Mouse (Mus musculus): ENCODE data around the gene Svop. TPM values are rescaled to one million over a fixed set of nuclear protein-coding genes. Genes with fewer than 3 reads are reported as not detected.

The Svop gene
- total and polyA plus RNA-seq, 3 experiments = 0.31 to 0.51 (median 0.38) TPM

DNA sequence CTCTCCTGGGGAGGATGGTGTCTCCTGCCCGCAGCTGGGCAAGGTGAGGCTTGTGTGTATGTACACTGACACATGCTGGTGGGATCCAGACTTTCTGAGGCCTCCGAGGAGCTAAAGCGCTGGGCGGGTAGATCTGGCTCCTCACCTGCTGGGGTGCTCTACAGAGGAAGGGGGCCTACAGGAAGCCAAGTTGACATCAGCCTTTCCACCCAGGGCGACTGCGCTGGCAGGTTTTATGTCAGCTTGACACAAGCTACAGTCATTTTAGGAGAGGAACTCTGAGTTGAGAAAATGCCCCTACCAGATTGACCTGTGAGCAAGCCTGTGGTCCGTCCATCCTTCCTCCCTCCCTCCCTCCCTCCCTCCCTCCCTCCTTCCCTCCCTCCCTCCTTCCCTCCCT is 29.7 kb downstream of the Svop start (continued):
- TF ChIP-seq NRF1 (IDR thresholded peaks at IDR 0.05; ENCODE audit: low read depth, low read length) (peak; percentile 76), ZC3H11A (IDR thresholded peaks at IDR 0.05; ENCODE audit: low read depth, low read length) (no peak), MEF2A (IDR thresholded peaks at IDR 0.05; ENCODE audit: borderline replicate concordance, low read depth, low read length) (peak; percentile 82), KAT2A (IDR thresholded peaks at IDR 0.05; ENCODE audit: insufficient replicate concordance, low read length) (no peak), GABPA (IDR thresholded peaks at IDR 0.05; ENCODE audit: insufficient replicate concordance, low read depth, low read length) (no peak), CHD1 (IDR thresholded peaks at IDR 0.05; ENCODE audit: low read depth, low read length) (no peak), USF2 (conservative IDR thresholded peaks at IDR 0.05; ENCODE audit: low read depth, low read length) (no peak), ZKSCAN1 (IDR thresholded peaks at IDR 0.05; ENCODE audit: borderline replicate concordance, low read depth, low read length) (no peak)

GRCm38 (mm10) chr5:114057129-114057731 is 34.1 kb downstream of the Svop start:
- peaks cover 9% of the 10 kb centered on the region for H3K9me3 ChIP-seq (replicated peaks; ENCODE audit: low read length)
- H3K79me2 ChIP-seq (replicated peaks; ENCODE audit: control insufficient read depth, extremely low read depth, insufficient read depth, poor library complexity, severe bottlenecking) = no peaks in the 10 kb centered on the region
- H3K27ac ChIP-seq (ENCODE audit: insufficient read depth, low read depth) = no peak overlapping the region
- H3K4me3 ChIP-seq (replicated peaks in 1 of 3; ENCODE audit: low read depth in 2 of 3, low read length in 2 of 3, poor library complexity in 1 of 3) = no peak overlapping the region
- DNase-seq (ENCODE audit: extremely low read depth) = no peak
- no peak overlapping the region for H3K4me2 ChIP-seq (ENCODE audit: insufficient read depth, low read depth, poor library complexity, severe bottlenecking)
- peaks cover 0 to 18% of the 10 kb centered on the region in 2 experiments; a peak in 3 of 4 replicates for H3K4me1 ChIP-seq (ENCODE audit: control insufficient read depth in 1 of 2, insufficient read depth in 2 of 2)
- in situ Hi-C loops (cut with MboI; ENCODE audit: low pct_ligation_motif_present, low pct_unique_long_range_greater_than_20kb, low sequenced_read_pairs) (no loop called here), dilution Hi-C loops (cut with MboI; ENCODE audit: extremely low pct_ligation_motif_present, extremely low pct_unique_long_range_greater_than_20kb, low sequenced_read_pairs) (no loop called here)
- no peaks in the 10 kb centered on the region for H3K27me3 ChIP-seq (replicated peaks)
- H3K36me3 ChIP-seq (replicated peaks in 1 of 2; ENCODE audit: control insufficient read depth in 1 of 2, insufficient read depth in 1 of 2, low read length in 1 of 2) = no peaks in the 10 kb centered on the region
- TF ChIP-seq SIN3A (IDR thresholded peaks at IDR 0.05; ENCODE audit: low read length) (no peak), CTCF (conservative IDR thresholded peaks at IDR 0.05 in 1 of 2, IDR thresholded peaks at IDR 0.05 in 1 of 2; ENCODE audit: low read depth in 2 of 2, low read length in 2 of 2) (no peak), UBTF (IDR thresholded peaks at IDR 0.05; ENCODE audit: low read depth, low read length) (no peak), TBP (conservative IDR thresholded peaks at IDR 0.05; ENCODE audit: low read depth, low read length) (no peak), ZNF384 (IDR thresholded peaks at IDR 0.05; ENCODE audit: low read depth, low read length) (no peak), ZMIZ1 (IDR thresholded peaks at IDR 0.05; ENCODE audit: low read depth, low read length) (no peak), POLR2A (IDR thresholded peaks at IDR 0.05; ENCODE audit: low read depth, low read length) (no peak), GABPA (IDR thresholded peaks at IDR 0.05; ENCODE audit: insufficient replicate concordance, low read depth, low read length) (no peak), ELF1 (IDR thresholded peaks at IDR 0.05; ENCODE audit: low read depth, low read length) (no peak), NRF1 (IDR thresholded peaks at IDR 0.05; ENCODE audit: low read depth, low read length) (no peak), ZC3H11A (IDR thresholded peaks at IDR 0.05; ENCODE audit: low read depth, low read length) (no peak), E2F4 (IDR thresholded peaks at IDR 0.05; ENCODE audit: insufficient replicate concordance, low read depth, low read length) (no peak), MEF2A (IDR thresholded peaks at IDR 0.05; ENCODE audit: borderline replicate concordance, low read depth, low read length) (no peak), MAX (IDR thresholded peaks at IDR 0.05; ENCODE audit: low read length) (no peak), SMC3 (IDR thresholded peaks at IDR 0.05; ENCODE audit: low read depth, low read length) (no peak), JUN (IDR thresholded peaks at IDR 0.05; ENCODE audit: insufficient read depth, low read depth, low read length) (no peak), PAX5 (IDR thresholded peaks at IDR 0.05; ENCODE audit: low read length) (no peak), KAT2A (IDR thresholded peaks at IDR 0.05; ENCODE audit: insufficient replicate concordance, low read length) (no peak)
- H3K9ac ChIP-seq (ENCODE audit: insufficient read depth, low read depth) = no peak overlapping the region
